Mouse (Mus musculus): Measurements from ENCODE around the gene Krt81. TPM values are rescaled to one million over a fixed set of nuclear protein-coding genes. Genes with fewer than 3 reads are reported as not detected.
A peak's percentile ranks its signal among the peaks of the same experiment; 100 is the strongest.

Gene Krt81
- polyA plus RNA-seq, 1 experiment from 2014 or later, result not detected

GRCm38 (mm10) chr15:101485911-101486635 is 22.5 kb upstream of the Krt81 start:
- DNase-seq (ENCODE audit: low spot score) (no peak), ATAC-seq (replicated peaks; ENCODE audit: low FRiP score) (no peak)
- H3K27me3 ChIP-seq (ENCODE audit: control insufficient read depth, insufficient read depth, low read length), result no peaks in the 10 kb centered on the region
- H3K9ac ChIP-seq (ENCODE audit: low read length), result no peak overlapping the region
- no peaks in the 10 kb centered on the region for H3K4me1 ChIP-seq (replicated peaks; ENCODE audit: control insufficient read depth, insufficient read depth, low read length)
- no peaks in the 10 kb centered on the region for H3K9me3 ChIP-seq (ENCODE audit: control insufficient read depth, low read length)
- 83% methylated on average over 11 of the region's 11 CpGs for WGBS
- H3K4me3 ChIP-seq (ENCODE audit: low read depth, low read length), result no peak overlapping the region
- no peaks in the 10 kb centered on the region for H3K36me3 ChIP-seq (ENCODE audit: control insufficient read depth, insufficient read depth, low read length)
- no peak overlapping the region for H3K4me2 ChIP-seq (ENCODE audit: low read depth, low read length, severe bottlenecking)
- H3K27ac ChIP-seq (ENCODE audit: low read depth, low read length), result no peak overlapping the region

GRCm38 (mm10) chr15:101484939-101485338 is 21.4 kb upstream of the Krt81 start:
- H3K27ac ChIP-seq (ENCODE audit: low read depth, low read length), result no peak overlapping the region
- H3K36me3 ChIP-seq (ENCODE audit: control insufficient read depth, insufficient read depth, low read length), result no peaks in the 10 kb centered on the region
- H3K9ac ChIP-seq (ENCODE audit: low read length), result no peak overlapping the region
- no peak overlapping the region for H3K4me2 ChIP-seq (ENCODE audit: low read depth, low read length, severe bottlenecking)
- H3K9me3 ChIP-seq (ENCODE audit: control insufficient read depth, low read length), result no peaks in the 10 kb centered on the region
- WGBS, result 83% methylated on average over 1 of the region's 1 CpGs
- H3K27me3 ChIP-seq (ENCODE audit: control insufficient read depth, insufficient read depth, low read length), result no peaks in the 10 kb centered on the region
- no peak for DNase-seq (ENCODE audit: low spot score)
- no peaks in the 10 kb centered on the region for H3K4me1 ChIP-seq (replicated peaks; ENCODE audit: control insufficient read depth, insufficient read depth, low read length)
- ATAC-seq (replicated peaks; ENCODE audit: low FRiP score), result no peak
- no peak overlapping the region for H3K4me3 ChIP-seq (ENCODE audit: low read depth, low read length)

GRCm38 (mm10) chr15:101483646-101484045 is 20.1 kb upstream of the Krt81 start:
- no peak for ATAC-seq (replicated peaks; ENCODE audit: low FRiP score)
- H3K4me1 ChIP-seq (replicated peaks; ENCODE audit: control insufficient read depth, insufficient read depth, low read length), result no peaks in the 10 kb centered on the region; the same call in 1 of the 2 replicates

GRCm38 (mm10) chr15:101482056-101482455 is 18.5 kb upstream of the Krt81 start:
- no peak overlapping the region for H3K4me3 ChIP-seq (ENCODE audit: low read depth, low read length)
- no peak overlapping the region for H3K9ac ChIP-seq (ENCODE audit: low read length)
- H3K27ac ChIP-seq (ENCODE audit: low read depth, low read length), result no peak overlapping the region
- H3K36me3 ChIP-seq (ENCODE audit: control insufficient read depth, insufficient read depth, low read length), result no peaks in the 10 kb centered on the region
- H3K4me2 ChIP-seq (ENCODE audit: low read depth, low read length, severe bottlenecking), result no peak overlapping the region
- no peak for DNase-seq (ENCODE audit: low spot score)
- H3K27me3 ChIP-seq (ENCODE audit: control insufficient read depth, insufficient read depth, low read length), result no peaks in the 10 kb centered on the region
- 36% methylated on average over 4 of the region's 4 CpGs for WGBS
- ATAC-seq (replicated peaks; ENCODE audit: low FRiP score), result no peak
- no peaks in the 10 kb centered on the region; the same call in 1 of the 2 replicates for H3K4me1 ChIP-seq (replicated peaks; ENCODE audit: control insufficient read depth, insufficient read depth, low read length)
- H3K9me3 ChIP-seq (ENCODE audit: control insufficient read depth, low read length), result no peaks in the 10 kb centered on the region

More at GRCm38 (mm10) chr15:101483646-101484045, 20.1 kb upstream of the Krt81 start:
- Histone ChIP-seq H3K36me3 (ENCODE audit: control insufficient read depth, insufficient read depth, low read length) (no peaks in the 10 kb centered on the region), H3K9me3 (ENCODE audit: control insufficient read depth, low read length) (no peaks in the 10 kb centered on the region), H3K27me3 (ENCODE audit: control insufficient read depth, insufficient read depth, low read length) (no peaks in the 10 kb centered on the region), H3K4me3 (ENCODE audit: low read depth, low read length) (no peak overlapping the region), H3K27ac (ENCODE audit: low read depth, low read length) (no peak overlapping the region), H3K9ac (ENCODE audit: low read length) (no peak overlapping the region), H3K4me2 (ENCODE audit: low read depth, low read length, severe bottlenecking) (no peak overlapping the region)
- DNase-seq (ENCODE audit: low spot score), result no peak
- WGBS, result 57% methylated on average over 1 of the region's 1 CpGs

- no peak for ATAC-seq (replicated peaks; ENCODE audit: low FRiP score)
- peak overlapping the region; percentile 12; the same call in 1 of the 2 replicates for H3K4me3 ChIP-seq (ENCODE audit: low read depth, low read length)
- H3K27me3 ChIP-seq (ENCODE audit: control insufficient read depth, insufficient read depth, low read length), result no peaks in the 10 kb centered on the region
- peak overlapping the region; percentile 27; the same call in 1 of the 2 replicates for H3K9ac ChIP-seq (ENCODE audit: low read length)
- H3K36me3 ChIP-seq (ENCODE audit: control insufficient read depth, insufficient read depth, low read length), result no peaks in the 10 kb centered on the region
- 34% methylated on average over 11 of the region's 11 CpGs for WGBS
- H3K4me2 ChIP-seq (ENCODE audit: low read depth, low read length, severe bottlenecking), result peak overlapping the region; percentile 48
- DNase-seq (ENCODE audit: low spot score), result peak; percentile 54
- H3K9me3 ChIP-seq (ENCODE audit: control insufficient read depth, low read length), result no peaks in the 10 kb centered on the region
- H3K27ac ChIP-seq (ENCODE audit: low read depth, low read length), result no peak overlapping the region
- no peaks in the 10 kb centered on the region; the same call in 1 of the 2 replicates for H3K4me1 ChIP-seq (replicated peaks; ENCODE audit: control insufficient read depth, insufficient read depth, low read length)
These were observed 16.1 kb upstream of the Krt81 start for GRCm38 (mm10) chr15:101479666-101480060.

- H3K9me3 ChIP-seq (ENCODE audit: control insufficient read depth, low read length), result no peaks in the 10 kb centered on the region
- H3K4me1 ChIP-seq (replicated peaks; ENCODE audit: control insufficient read depth, insufficient read depth, low read length), result no peaks in the 10 kb centered on the region; the same call in 1 of the 2 replicates
- WGBS, result 9% methylated on average over 31 of the region's 31 CpGs
- peak overlapping the region; percentile 12; the same call in 1 of the 2 replicates for H3K4me3 ChIP-seq (ENCODE audit: low read depth, low read length)
- peak; percentile 82 for DNase-seq (ENCODE audit: low spot score)
- H3K27ac ChIP-seq (ENCODE audit: low read depth, low read length), result no peak overlapping the region
- H3K4me2 ChIP-seq (ENCODE audit: low read depth, low read length, severe bottlenecking), result peak overlapping the region; percentile 48
- H3K27me3 ChIP-seq (ENCODE audit: control insufficient read depth, insufficient read depth, low read length), result no peaks in the 10 kb centered on the region
- no peaks in the 10 kb centered on the region for H3K36me3 ChIP-seq (ENCODE audit: control insufficient read depth, insufficient read depth, low read length)
- ATAC-seq (replicated peaks; ENCODE audit: low FRiP score), result peak; percentile 39; the same call in 1 of the 2 replicates
- H3K9ac ChIP-seq (ENCODE audit: low read length), result peak overlapping the region; percentile 27; the same call in 1 of the 2 replicates
These were observed 15.6 kb upstream of the Krt81 start for GRCm38 (mm10) chr15:101479007-101479665.

- H3K4me1 ChIP-seq (replicated peaks; ENCODE audit: control insufficient read depth, insufficient read depth, low read length), result no peaks in the 10 kb centered on the region
- DNase-seq (ENCODE audit: low spot score), result peak; percentile 77
- no peak within 1 kb of the TSS for H3K9ac ChIP-seq (ENCODE audit: low read length)
- H3K4me2 ChIP-seq (ENCODE audit: low read depth, low read length, severe bottlenecking), result no peak within 1 kb of the TSS
- H3K36me3 ChIP-seq (ENCODE audit: control insufficient read depth, insufficient read depth, low read length), result no peaks in the 10 kb centered on the region
- no peak within 1 kb of the TSS for H3K27ac ChIP-seq (ENCODE audit: low read depth, low read length)
- 33% methylated on average over 10 of the region's 10 CpGs for WGBS
- no peak within 1 kb of the TSS for H3K4me3 ChIP-seq (ENCODE audit: low read depth, low read length)
- H3K9me3 ChIP-seq (ENCODE audit: control insufficient read depth, low read length), result no peaks in the 10 kb centered on the region
- no peaks in the 10 kb centered on the region for H3K27me3 ChIP-seq (ENCODE audit: control insufficient read depth, insufficient read depth, low read length)
- no peak for ATAC-seq (replicated peaks; ENCODE audit: low FRiP score)
These were observed 9.5 kb upstream of the Krt81 start, which contains the start of gene Krt86 for GRCm38 (mm10) chr15:101472952-101473528. Gene Krt86, plus strand, starts transcription at chr15:101473478.

GRCm38 (mm10) chr15:101469093-101469492 is 5.5 kb upstream of the Krt81 start:
- no peak overlapping the region for H3K4me2 ChIP-seq (ENCODE audit: low read depth, low read length, severe bottlenecking)
- H3K27ac ChIP-seq (ENCODE audit: low read depth, low read length), result no peak overlapping the region
- no peaks in the 10 kb centered on the region for H3K9me3 ChIP-seq (ENCODE audit: control insufficient read depth, low read length)
- H3K4me3 ChIP-seq (ENCODE audit: low read depth, low read length), result no peak overlapping the region
- DNase-seq (ENCODE audit: low spot score) (no peak), ATAC-seq (replicated peaks; ENCODE audit: low FRiP score) (no peak)
- H3K4me1 ChIP-seq (replicated peaks; ENCODE audit: control insufficient read depth, insufficient read depth, low read length), result no peaks in the 10 kb centered on the region
- no peaks in the 10 kb centered on the region for H3K36me3 ChIP-seq (ENCODE audit: control insufficient read depth, insufficient read depth, low read length)
- 87% methylated on average over 4 of the region's 4 CpGs for WGBS
- no peaks in the 10 kb centered on the region for H3K27me3 ChIP-seq (ENCODE audit: control insufficient read depth, insufficient read depth, low read length)
- H3K9ac ChIP-seq (ENCODE audit: low read length), result no peak overlapping the region
